Mouse (Mus musculus) midbrain, embryonic 11.5 days (tissue): ENCODE measurements around the gene Srpx. TPM values are rescaled to one million over a fixed set of nuclear protein-coding genes. Genes with fewer than 3 reads are reported as not detected.

Source experiments
- ATAC-seq: fragments of 200-750 bp; cut with Nextera tagmentation; 2 replicates; pipeline ENCODE4 v1.8.0; 2017; ENCODE audit warnings: moderate TSS enrichment, moderate library complexity; ENCODE audit not compliant: low FRiP score
- DNase-seq: peaks from one replicate; pipeline ENCODE4 v3.0.0; 2015; ENCODE audit warnings: low spot score; ENCODE audit errors: missing footprints
- H3K27ac ChIP-seq: fragments of 300-500 bp; sonication (generic); 2 replicates; pipeline ENCODE4 v1.5.1; 2014; ENCODE audit warnings: low read depth, low read length
- H3K27me3 ChIP-seq: fragments of 300-500 bp; sonication (generic); 2 replicates; pipeline ENCODE4 v1.6.1; 2014; ENCODE audit warnings: mild to moderate bottlenecking, low read length, moderate library complexity, mixed read lengths; ENCODE audit not compliant: control insufficient read depth, insufficient read depth
- H3K36me3 ChIP-seq: fragments of 300-500 bp; sonication (generic); 2 replicates; pipeline ENCODE4 v1.6.1; 2014; ENCODE audit warnings: mild to moderate bottlenecking, low read length, moderate library complexity, mixed read lengths; ENCODE audit not compliant: control insufficient read depth, insufficient read depth
- H3K4me1 ChIP-seq: fragments of 300-500 bp; sonication (generic); 2 replicates; pipeline ENCODE4 v1.6.1; 2014; ENCODE audit warnings: low read length; ENCODE audit not compliant: control insufficient read depth, insufficient read depth
- H3K4me2 ChIP-seq: fragments of 300-500 bp; sonication (generic); 2 replicates; pipeline ENCODE4 v1.6.1; 2014; ENCODE audit warnings: mild to moderate bottlenecking, moderate library complexity
- H3K4me3 ChIP-seq: fragments of 300-500 bp; sonication (generic); 2 replicates; pipeline ENCODE4 v1.5.1; 2014; ENCODE audit warnings: low read depth, low read length
- H3K9ac ChIP-seq: fragments of 300-500 bp; sonication (generic); 2 replicates; pipeline ENCODE4 v1.6.1; 2014; ENCODE audit warnings: low read length
- H3K9me3 ChIP-seq: fragments of 300-500 bp; sonication (generic); 2 replicates; pipeline ENCODE4 v1.6.1; 2016; ENCODE audit warnings: low read length; ENCODE audit not compliant: control insufficient read depth
- WGBS: fragments of 180-500 bp; shearing (Covaris S2); extraction: QIAGEN DNeasy Blood & Tissue Kit; methylation state at CpG from one replicate; pipeline ENCODE4 v1.1.7; 2014; 5-methylcytosine and 5-hydroxymethylcytosine counted together
- polyA plus RNA-seq: library from polyadenylated mRNA; unstranded; fragments of >200 nt; fragmentation: Nextera tagmentation; extraction: Ambion mirVana; gene quantifications from 2 replicates; pipeline ENCODE4 v1.2.1, GENCODE M21; 2014

Gene Srpx
- polyA plus RNA-seq = 5.7 TPM in 2 replicates

- WGBS = 12% methylated on average over 16 of the region's 19 CpGs
- H3K9ac ChIP-seq = peak within 1 kb of the TSS; percentile 52
- DNase-seq = peak; percentile 90
These were observed at the start of gene Srpx for GRCm38 (mm10) chrX:10117065-10117719. TSS of gene Srpx (minus strand) at chrX:10117709.

GRCm38 (mm10) chrX:10152390-10152789, 34.9 kb upstream of the Srpx start:
- Histone ChIP-seq H3K4me1 (no peaks in the 10 kb centered on the region), H3K9me3 (no peaks in the 10 kb centered on the region), H3K27ac (no peak overlapping the region), H3K4me2 (no peak overlapping the region), H3K27me3 (no peaks in the 10 kb centered on the region), H3K36me3 (no peaks in the 10 kb centered on the region), H3K9ac (no peak overlapping the region), H3K4me3 (no peak overlapping the region)
- WGBS = 51% methylated on average over 3 of the region's 3 CpGs
- ATAC-seq (no peak), DNase-seq (no peak)

More at GRCm38 (mm10) chrX:10117065-10117719, at the start of gene Srpx:
- peak; percentile 76 for ATAC-seq
- Histone ChIP-seq H3K9me3 (no peaks in the 10 kb centered on the region), H3K4me3 (peak within 1 kb of the TSS; percentile 26), H3K27ac (no peak within 1 kb of the TSS), H3K27me3 (no peaks in the 10 kb centered on the region), H3K36me3 (no peaks in the 10 kb centered on the region), H3K4me2 (peak within 1 kb of the TSS; percentile 44), H3K4me1 (no peaks in the 10 kb centered on the region; the same call in 1 of the 2 replicates)

GRCm38 (mm10) chrX:10115780-10116179, 1.7 kb downstream of the Srpx start:
- Histone ChIP-seq H3K9ac (no peak overlapping the region), H3K4me2 (no peak overlapping the region), H3K4me1 (no peaks in the 10 kb centered on the region; the same call in 1 of the 2 replicates), H3K36me3 (no peaks in the 10 kb centered on the region), H3K4me3 (no peak overlapping the region), H3K9me3 (no peaks in the 10 kb centered on the region), H3K27me3 (no peaks in the 10 kb centered on the region), H3K27ac (no peak overlapping the region)
- WGBS = 52% methylated on average over 3 of the region's 3 CpGs
- ATAC-seq (no peak), DNase-seq (no peak)

GRCm38 (mm10) chrX:10110736-10111135, 6.8 kb downstream of the Srpx start:
- no peak overlapping the region for H3K4me3 ChIP-seq
- WGBS = 85% methylated on average over 1 of the region's 1 CpGs
- no peak for ATAC-seq

GRCm38 (mm10) chrX:10108558-10108957, 9.0 kb downstream of the Srpx start:
- Histone ChIP-seq H3K36me3 (no peaks in the 10 kb centered on the region), H3K9ac (no peak overlapping the region), H3K9me3 (no peaks in the 10 kb centered on the region), H3K4me3 (no peak overlapping the region), H3K4me2 (no peak overlapping the region), H3K27ac (no peak overlapping the region), H3K27me3 (no peaks in the 10 kb centered on the region), H3K4me1 (no peaks in the 10 kb centered on the region)
- no peak for ATAC-seq
- no peak for DNase-seq
- WGBS = 70% methylated on average over 4 of the region's 4 CpGs

More at GRCm38 (mm10) chrX:10110736-10111135, 6.8 kb downstream of the Srpx start:
- no peak overlapping the region for H3K4me2 ChIP-seq
- H3K9me3 ChIP-seq = no peaks in the 10 kb centered on the region
- H3K4me1 ChIP-seq = no peaks in the 10 kb centered on the region
- no peaks in the 10 kb centered on the region for H3K27me3 ChIP-seq
- H3K27ac ChIP-seq = no peak overlapping the region
- DNase-seq = no peak
- H3K36me3 ChIP-seq = no peaks in the 10 kb centered on the region
- H3K9ac ChIP-seq = no peak overlapping the region

GRCm38 (mm10) chrX:10105475-10105874, 12.0 kb downstream of the Srpx start:
- Histone ChIP-seq H3K27me3 (no peaks in the 10 kb centered on the region), H3K36me3 (no peaks in the 10 kb centered on the region), H3K9me3 (no peaks in the 10 kb centered on the region), H3K4me1 (no peaks in the 10 kb centered on the region), H3K4me3 (no peak overlapping the region), H3K4me2 (no peak overlapping the region), H3K9ac (no peak overlapping the region), H3K27ac (no peak overlapping the region)
- DNase-seq = no peak
- no peak for ATAC-seq
- WGBS = 78% methylated on average over 5 of the region's 5 CpGs

- Histone ChIP-seq H3K27ac (no peak overlapping the region), H3K4me3 (no peak overlapping the region), H3K27me3 (no peaks in the 10 kb centered on the region), H3K4me1 (no peaks in the 10 kb centered on the region), H3K9ac (no peak overlapping the region), H3K4me2 (no peak overlapping the region), H3K36me3 (no peaks in the 10 kb centered on the region), H3K9me3 (no peaks in the 10 kb centered on the region)
- 80% methylated on average over 1 of the region's 1 CpGs for WGBS
- no peak for ATAC-seq
- no peak for DNase-seq
These were observed 14.8 kb downstream of the Srpx start for GRCm38 (mm10) chrX:10102739-10103138.

GRCm38 (mm10) chrX:10095797-10096196, 21.7 kb downstream of the Srpx start:
- no peak overlapping the region for H3K9ac ChIP-seq
- H3K4me2 ChIP-seq = no peak overlapping the region
- no peak overlapping the region for H3K27ac ChIP-seq
- H3K4me1 ChIP-seq = no peaks in the 10 kb centered on the region
- H3K36me3 ChIP-seq = no peaks in the 10 kb centered on the region
- no peak overlapping the region for H3K4me3 ChIP-seq
- ATAC-seq = no peak
- H3K27me3 ChIP-seq = no peaks in the 10 kb centered on the region
- no peak for DNase-seq
- WGBS = 74% methylated on average over 3 of the region's 3 CpGs
- H3K9me3 ChIP-seq = no peaks in the 10 kb centered on the region

GRCm38 (mm10) chrX:10080385-10080784, 37.1 kb downstream of the Srpx start:
- Histone ChIP-seq H3K4me1 (no peaks in the 10 kb centered on the region), H3K9ac (no peak overlapping the region), H3K27ac (no peak overlapping the region), H3K27me3 (no peaks in the 10 kb centered on the region), H3K36me3 (no peaks in the 10 kb centered on the region), H3K9me3 (no peaks in the 10 kb centered on the region), H3K4me3 (no peak overlapping the region), H3K4me2 (no peak overlapping the region)
- DNase-seq (no peak), ATAC-seq (no peak)
- WGBS = 63% methylated on average over 3 of the region's 3 CpGs
